Mouse (Mus musculus) forebrain, embryonic 10.5 days (tissue): ENCODE measurements around the gene Hist1h4h. TPM values are rescaled to one million over a fixed set of nuclear protein-coding genes. Genes with fewer than 3 reads are reported as not detected.
A peak's percentile ranks its signal among the peaks of the same experiment; 100 is the strongest.

Source experiments
- DNase-seq: peaks from one replicate; pipeline ENCODE4 v3.0.0-alpha.2; 2017; ENCODE audit warnings: low spot score; ENCODE audit errors: extremely low spot score
- H3K27ac ChIP-seq: fragments of 300-500 bp; sonication (generic); 2 replicates; pipeline ENCODE4 v1.5.1; 2016; ENCODE audit warnings: mild to moderate bottlenecking
- H3K27me3 ChIP-seq: fragments of 300-500 bp; sonication (generic); 2 replicates; pipeline ENCODE4 v1.6.1; 2016; ENCODE audit warnings: mild to moderate bottlenecking; ENCODE audit not compliant: poor library complexity, severe bottlenecking
- H3K36me3 ChIP-seq: fragments of 300-500 bp; sonication (generic); replicated peaks from 2 replicates; pipeline ENCODE4 v1.6.1; 2016; ENCODE audit warnings: mild to moderate bottlenecking, moderate library complexity
- H3K4me1 ChIP-seq: fragments of 300-500 bp; sonication (generic); 2 replicates; pipeline ENCODE4 v1.6.1; 2016
- H3K4me3 ChIP-seq: fragments of 300-500 bp; sonication (generic); 2 replicates; pipeline ENCODE4 v1.5.1; 2016; ENCODE audit warnings: mild to moderate bottlenecking, moderate library complexity
- H3K9me3 ChIP-seq: fragments of 300-500 bp; sonication (generic); 2 replicates; pipeline ENCODE4 v1.6.1; 2016; ENCODE audit warnings: mild to moderate bottlenecking, moderate library complexity
- WGBS: fragments of 180-500 bp; shearing (Covaris S2); methylation state at CpG from one replicate; pipeline ENCODE4 v1.1.7; 2016; 5-methylcytosine and 5-hydroxymethylcytosine counted together
- polyA plus RNA-seq: library from polyadenylated mRNA; unstranded; fragments of >200 nt; fragmentation: Nextera tagmentation; extraction: Ambion mirVana; gene quantifications from 2 replicates; pipeline ENCODE4 v1.2.1, GENCODE M21; 2016

Hist1h4h gene
- polyA plus RNA-seq = 3.8 and 4.0 TPM in 2 replicates

DNA sequence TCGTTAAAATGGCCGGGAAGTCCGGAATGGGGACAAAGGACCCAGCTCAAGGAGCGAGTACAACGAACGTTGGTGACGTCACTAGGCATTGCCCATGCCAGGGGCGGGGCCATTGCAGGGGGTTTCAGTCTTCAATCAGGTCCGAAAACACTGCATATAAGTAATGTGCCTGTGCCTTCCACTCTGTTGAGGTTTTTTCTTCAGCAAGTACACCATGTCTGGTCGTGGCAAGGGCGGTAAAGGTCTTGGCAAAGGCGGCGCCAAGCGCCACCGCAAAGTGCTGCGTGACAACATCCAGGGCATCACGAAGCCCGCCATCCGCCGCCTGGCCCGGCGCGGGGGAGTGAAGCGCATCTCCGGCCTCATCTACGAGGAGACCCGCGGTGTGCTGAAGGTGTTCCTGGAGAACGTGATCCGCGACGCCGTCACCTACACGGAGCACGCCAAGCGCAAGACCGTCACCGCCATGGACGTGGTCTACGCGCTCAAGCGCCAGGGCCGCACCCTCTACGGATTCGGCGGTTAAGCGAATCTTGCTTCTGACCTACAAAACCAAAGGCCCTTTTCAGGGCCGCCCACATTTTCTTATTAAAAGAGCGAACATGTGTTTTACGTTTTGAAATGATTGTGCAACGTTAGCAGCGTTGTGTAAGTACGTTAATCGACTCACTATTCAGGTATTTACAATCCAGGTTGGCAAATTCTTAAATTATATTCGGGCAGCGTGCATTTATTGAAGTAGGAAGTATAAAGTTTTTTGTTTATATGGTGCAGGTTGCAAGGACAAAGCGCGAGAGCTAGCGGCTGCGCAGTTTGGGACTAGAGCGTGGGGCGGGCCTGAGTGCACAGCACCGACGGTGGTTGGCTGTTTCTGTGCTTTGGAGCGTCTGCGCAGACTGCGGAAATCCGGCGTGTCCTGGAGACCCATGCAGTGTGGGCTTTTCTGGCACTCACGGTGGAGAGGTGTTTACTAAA, at the start of gene Hist1h4h:
TSS of gene Hist1h4h (plus strand) at position 150 of the 975 bp plus-strand sequence.
- Histone ChIP-seq H3K36me3 (no peaks in the 10 kb centered on the region), H3K4me3 (peak within 1 kb of the TSS; percentile 54), H3K4me1 (peaks cover 43% of the 10 kb centered on the region), H3K27ac (peak within 1 kb of the TSS; percentile 92), H3K27me3 (no peaks in the 10 kb centered on the region), H3K9me3 (no peaks in the 10 kb centered on the region)
- DNase-seq = peak; percentile 97
- WGBS = under 1% methylated on average over 62 of the region's 70 CpGs

DNA sequence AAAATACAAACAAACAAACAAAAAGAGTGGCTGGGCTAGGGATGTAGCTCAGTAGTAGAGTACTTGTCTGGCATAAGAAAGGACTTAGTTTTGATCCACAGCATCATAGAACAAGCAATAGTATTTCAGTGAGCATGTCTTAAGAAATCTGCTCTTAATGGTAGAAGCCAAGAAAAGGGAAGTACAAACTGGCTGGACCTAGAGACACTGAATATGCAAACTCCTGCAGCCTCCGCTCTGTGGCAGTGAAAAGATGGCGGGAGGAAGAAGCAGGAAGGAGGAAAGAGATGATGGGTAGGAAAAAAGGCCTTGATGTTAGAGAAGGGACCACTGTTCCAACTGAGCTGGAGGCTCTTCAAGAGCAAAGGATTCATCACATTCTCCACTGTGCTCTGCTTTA, 47.7 kb upstream of the Hist1h4h start:
- no peak overlapping the region for H3K4me3 ChIP-seq
- no peak for DNase-seq
- H3K36me3 ChIP-seq = no peaks in the 10 kb centered on the region
- 86% methylated on average over 2 of the region's 2 CpGs for WGBS
- peaks cover 13% of the 10 kb centered on the region for H3K27me3 ChIP-seq
- peaks cover 13% of the 10 kb centered on the region for H3K4me1 ChIP-seq
- H3K9me3 ChIP-seq = no peaks in the 10 kb centered on the region
- no peak overlapping the region for H3K27ac ChIP-seq

DNA sequence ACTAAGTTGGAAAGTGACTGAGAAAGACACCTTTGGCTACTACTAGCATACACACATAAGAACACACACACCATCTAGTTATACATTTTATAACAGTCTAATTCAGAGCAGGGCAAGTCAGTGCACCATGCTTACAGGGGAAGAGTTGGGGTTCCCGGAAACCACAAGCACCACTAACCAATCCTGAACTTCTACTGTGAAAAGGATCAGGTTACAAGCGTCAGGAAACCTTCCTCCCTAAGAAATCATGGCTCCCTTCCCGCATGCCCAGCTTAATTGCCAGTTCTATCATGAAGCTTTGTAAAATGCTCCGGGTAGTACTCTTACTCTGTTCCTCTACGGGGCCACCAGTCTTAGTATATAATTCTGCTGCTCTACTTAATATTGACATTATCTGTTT, 45.6 kb upstream of the Hist1h4h start:
- no peak overlapping the region for H3K27ac ChIP-seq
- WGBS = 51% methylated on average over 5 of the region's 5 CpGs
- no peak for DNase-seq

DNA sequence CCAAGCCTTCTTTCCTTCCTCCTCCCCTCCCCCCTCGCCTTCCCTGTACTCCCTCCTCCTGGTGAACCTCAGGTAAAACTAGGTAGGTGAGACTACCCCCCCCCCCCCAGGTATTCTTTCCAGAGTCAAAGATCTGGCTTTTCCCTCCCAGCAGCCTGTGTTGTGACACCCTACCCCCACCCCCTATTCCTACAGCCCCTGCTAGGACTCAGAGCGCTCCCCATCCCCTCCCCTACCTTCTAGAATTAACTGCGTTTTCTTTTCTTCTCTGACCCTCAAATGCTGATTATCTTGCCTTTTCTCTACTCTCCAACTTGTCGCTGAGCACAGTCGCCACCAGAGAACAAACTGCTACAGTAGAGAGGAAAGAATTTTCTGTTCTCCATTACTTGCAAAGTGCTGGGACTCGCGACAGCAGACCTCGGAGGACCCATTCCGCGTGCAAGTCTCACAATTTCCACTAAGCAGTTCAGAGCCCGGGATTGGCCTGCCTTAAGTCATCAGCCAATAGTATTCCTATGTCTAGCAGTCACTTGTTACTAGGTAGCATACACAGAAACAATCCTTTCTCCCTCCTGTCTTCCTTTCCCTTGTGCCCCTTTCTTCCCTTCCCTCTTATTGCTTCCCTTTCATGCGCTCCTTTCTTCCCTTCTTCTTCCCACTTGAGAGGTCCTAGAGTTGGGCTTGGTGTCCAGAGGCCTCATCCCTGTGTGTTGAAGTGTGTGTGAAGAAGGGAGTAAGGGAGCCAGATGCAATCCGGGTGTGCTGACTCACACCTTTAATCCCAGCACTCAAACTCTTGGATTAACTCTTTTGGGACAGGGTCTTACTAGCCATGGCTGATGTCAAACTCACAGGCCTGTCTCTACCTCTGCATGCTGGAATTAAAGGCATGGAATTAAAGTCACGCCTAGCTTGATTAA, 42.2 kb upstream of the Hist1h4h start, which contains the start of gene Btn2a2:
TSS of gene Btn2a2 (minus strand) at position 458 of the 923 bp plus-strand sequence.
- Histone ChIP-seq H3K4me3 (peak within 1 kb of the TSS; percentile 45), H3K36me3 (no peaks in the 10 kb centered on the region), H3K27ac (peak within 1 kb of the TSS; percentile 26), H3K27me3 (peaks cover 20% of the 10 kb centered on the region), H3K4me1 (peaks cover 35% of the 10 kb centered on the region), H3K9me3 (no peaks in the 10 kb centered on the region)
- 4% methylated on average over 14 of the region's 14 CpGs for WGBS
- peak; percentile 66 for DNase-seq

More for the DNA sequence above, 45.6 kb upstream of the Hist1h4h start:
- Histone ChIP-seq H3K36me3 (no peaks in the 10 kb centered on the region), H3K27me3 (peaks cover 16% of the 10 kb centered on the region), H3K9me3 (no peaks in the 10 kb centered on the region), H3K4me1 (peaks cover 21% of the 10 kb centered on the region), H3K4me3 (no peak overlapping the region)

DNA sequence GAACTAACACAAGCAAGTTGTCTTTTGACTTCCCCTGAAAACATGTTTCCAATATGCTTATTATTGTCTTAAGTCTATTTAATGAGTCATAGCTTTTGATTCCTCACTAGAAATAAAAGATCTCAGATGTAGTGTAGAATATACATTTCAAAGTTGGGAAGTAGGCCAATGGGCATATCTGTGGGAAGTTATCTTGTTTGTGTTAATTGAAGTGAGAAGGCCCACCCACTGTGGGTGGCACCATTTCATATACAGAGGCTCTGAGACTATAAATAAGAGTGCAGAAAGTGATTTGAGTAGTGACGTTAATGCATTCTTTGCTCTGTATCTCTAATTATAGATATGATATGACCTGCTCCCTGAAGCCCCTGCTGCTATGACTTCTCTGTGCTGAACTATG, 40.0 kb upstream of the Hist1h4h start:
- Histone ChIP-seq H3K4me3 (no peak overlapping the region), H3K36me3 (no peaks in the 10 kb centered on the region), H3K4me1 (peaks cover 28% of the 10 kb centered on the region), H3K9me3 (no peaks in the 10 kb centered on the region), H3K27me3 (peaks cover 20% of the 10 kb centered on the region), H3K27ac (no peak overlapping the region)
- 84% methylated on average over 1 of the region's 1 CpGs for WGBS
- no peak for DNase-seq

DNA sequence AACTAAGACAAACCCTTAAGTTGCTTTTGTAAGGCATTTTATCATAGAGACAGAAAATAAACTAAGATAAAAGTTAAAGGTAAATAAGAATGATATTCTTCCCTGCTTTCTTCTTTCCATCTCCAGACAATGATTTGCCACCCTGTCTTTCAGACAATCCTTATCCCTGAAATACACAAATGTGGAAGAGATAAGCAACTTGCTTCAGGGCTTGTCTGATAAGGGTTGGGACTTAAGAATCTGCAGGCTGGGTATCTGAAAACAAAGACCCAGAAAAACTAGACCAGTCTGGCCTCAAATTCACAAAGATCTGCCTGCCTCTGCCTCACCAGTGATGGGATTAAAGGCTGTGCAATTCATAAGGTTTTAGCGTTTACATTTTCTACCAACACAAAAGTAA, 39.6 kb upstream of the Hist1h4h start:
- DNase-seq = no peak
- WGBS = 21% methylated on average over 1 of the region's 1 CpGs
- H3K4me3 ChIP-seq = no peak overlapping the region
- H3K27ac ChIP-seq = no peak overlapping the region
- H3K27me3 ChIP-seq = peaks cover 20% of the 10 kb centered on the region
- no peaks in the 10 kb centered on the region for H3K36me3 ChIP-seq
- peaks cover 28% of the 10 kb centered on the region for H3K4me1 ChIP-seq
- no peaks in the 10 kb centered on the region for H3K9me3 ChIP-seq

DNA sequence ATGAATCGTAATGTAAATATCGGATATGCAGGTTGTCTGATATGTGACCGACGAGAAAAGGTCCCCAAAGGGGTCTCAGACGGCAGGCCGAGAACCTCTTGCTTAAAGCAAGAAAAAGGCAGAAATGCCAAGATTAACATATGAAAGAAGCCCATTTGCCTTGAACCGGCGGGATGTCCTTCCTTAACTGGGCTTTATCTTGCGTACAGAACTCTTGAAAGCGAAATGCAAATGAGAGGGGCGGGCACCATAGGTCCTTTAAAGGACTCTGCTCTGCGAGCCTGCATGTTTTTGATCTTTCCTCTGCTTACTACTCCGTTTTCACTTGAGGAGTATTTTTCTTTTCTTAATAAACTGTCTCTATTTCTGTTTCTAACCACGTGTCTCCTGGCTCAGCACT, 38.9 kb upstream of the Hist1h4h start:
- Histone ChIP-seq H3K9me3 (no peaks in the 10 kb centered on the region), H3K27ac (peak overlapping the region; percentile 60), H3K4me3 (peak overlapping the region; percentile 43), H3K27me3 (peaks cover 18% of the 10 kb centered on the region), H3K4me1 (peaks cover 29% of the 10 kb centered on the region), H3K36me3 (no peaks in the 10 kb centered on the region)
- no peak for DNase-seq
- 4% methylated on average over 14 of the region's 14 CpGs for WGBS

DNA sequence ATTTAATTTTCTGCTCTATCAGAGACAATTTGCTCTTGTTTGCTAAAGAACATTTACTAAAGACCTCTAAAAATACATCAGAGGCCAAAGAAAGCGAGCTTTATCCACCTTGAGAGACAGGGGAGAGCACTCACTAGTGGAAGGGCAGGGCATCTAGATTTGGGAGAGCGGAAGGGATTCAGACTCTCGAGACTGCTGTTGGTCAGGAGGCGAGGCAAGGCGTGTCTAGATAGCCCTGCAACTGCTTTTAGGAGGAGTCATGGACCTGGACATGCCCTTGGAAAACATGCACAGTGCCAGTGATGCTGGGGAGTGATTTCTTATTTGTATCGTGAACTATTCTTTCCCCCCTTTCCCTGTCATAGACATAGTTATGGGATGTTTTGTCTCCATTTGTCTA, 35.3 kb upstream of the Hist1h4h start:
- 71% methylated on average over 6 of the region's 6 CpGs for WGBS
- DNase-seq = no peak
- H3K27me3 ChIP-seq = peaks cover 4% of the 10 kb centered on the region; the same call in 1 of the 2 replicates
- no peaks in the 10 kb centered on the region for H3K9me3 ChIP-seq
- H3K27ac ChIP-seq = no peak overlapping the region
- H3K4me1 ChIP-seq = peaks cover 37% of the 10 kb centered on the region
- H3K4me3 ChIP-seq = no peak overlapping the region
- no peaks in the 10 kb centered on the region for H3K36me3 ChIP-seq

DNA sequence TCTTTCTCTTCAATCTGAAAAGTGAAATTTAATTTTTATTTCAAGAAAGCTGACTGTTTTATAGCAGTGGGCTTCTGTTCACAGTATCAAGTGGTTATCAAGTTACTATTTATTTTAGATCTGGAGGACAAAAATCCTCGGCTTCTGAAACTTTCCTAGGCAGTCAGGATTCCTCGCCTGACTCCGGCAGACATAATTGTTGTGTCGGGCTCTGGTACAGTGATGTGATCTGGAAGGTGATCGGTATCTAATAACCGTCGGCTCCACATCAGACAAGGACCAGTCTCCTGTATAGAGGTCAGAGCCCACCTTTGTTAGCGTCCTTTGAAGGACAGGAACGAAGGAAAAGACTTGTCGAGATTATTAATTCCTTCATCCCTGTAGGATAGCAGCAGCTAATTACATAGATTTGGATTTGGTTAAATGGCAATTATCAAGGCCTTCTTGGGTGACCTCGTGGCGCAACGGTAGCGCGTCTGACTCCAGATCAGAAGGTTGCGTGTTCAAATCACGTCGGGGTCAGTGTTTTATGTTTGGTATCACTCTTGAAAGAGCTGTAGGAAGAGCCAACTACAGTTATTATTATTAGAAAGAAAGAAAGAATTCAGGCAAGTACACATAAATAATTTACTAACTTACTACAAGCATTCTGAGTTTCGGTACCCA, 33.1 kb upstream of the Hist1h4h start:
- H3K4me3 ChIP-seq = peak overlapping the region; percentile 55
- H3K36me3 ChIP-seq = no peaks in the 10 kb centered on the region
- H3K27ac ChIP-seq = peak overlapping the region; percentile 76
- peaks cover 44% of the 10 kb centered on the region for H3K4me1 ChIP-seq
- H3K27me3 ChIP-seq = peaks cover 2% of the 10 kb centered on the region; the same call in 1 of the 2 replicates
- H3K9me3 ChIP-seq = no peaks in the 10 kb centered on the region
- peak; percentile 77 for DNase-seq
- under 1% methylated on average over 19 of the region's 19 CpGs for WGBS

DNA sequence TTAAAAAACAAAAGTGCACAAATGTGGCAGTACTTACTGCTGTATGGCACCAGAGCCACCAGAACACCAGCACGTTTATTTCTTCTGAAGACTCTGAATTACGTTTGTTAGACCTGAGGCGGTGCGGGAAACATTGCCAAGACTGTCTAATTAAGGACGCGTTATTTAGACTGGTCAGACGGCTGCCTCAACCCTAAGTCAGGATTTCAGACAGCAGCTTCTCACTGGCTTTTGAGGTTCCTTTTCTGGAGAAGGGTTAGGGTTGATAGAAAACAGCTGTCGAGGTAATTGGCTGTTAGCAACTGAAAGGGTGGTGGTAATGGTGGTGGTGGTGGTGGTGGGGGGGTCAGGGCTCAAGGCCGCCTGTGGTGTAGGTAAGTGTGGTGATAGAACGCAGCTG, 32.2 kb upstream of the Hist1h4h start:
- Histone ChIP-seq H3K27ac (no peak overlapping the region), H3K4me1 (peaks cover 49% of the 10 kb centered on the region), H3K36me3 (no peaks in the 10 kb centered on the region), H3K4me3 (peak overlapping the region; percentile 55), H3K9me3 (no peaks in the 10 kb centered on the region), H3K27me3 (no peaks in the 10 kb centered on the region)
- DNase-seq = no peak
- WGBS = 2% methylated on average over 10 of the region's 10 CpGs

DNA sequence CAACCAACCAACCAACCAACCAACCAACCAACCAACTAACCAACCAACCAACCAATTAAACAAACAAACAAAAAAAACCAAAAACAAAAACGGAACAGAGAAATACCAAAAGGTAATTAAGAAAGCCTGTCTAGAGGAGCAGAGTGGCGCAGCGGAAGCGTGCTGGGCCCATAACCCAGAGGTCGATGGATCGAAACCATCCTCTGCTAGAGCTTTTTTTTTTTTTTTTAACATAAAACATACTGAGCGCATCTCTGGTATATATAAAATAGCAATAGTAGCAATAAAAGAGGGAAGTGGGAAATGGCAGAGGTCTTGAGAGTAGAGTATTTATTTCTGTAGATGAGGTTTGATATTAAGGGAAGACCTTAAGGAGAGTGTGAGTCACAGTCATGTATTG, 30.9 kb upstream of the Hist1h4h start:
- WGBS = 0% methylated on average over 7 of the region's 7 CpGs
- Histone ChIP-seq H3K4me1 (peaks cover 58% of the 10 kb centered on the region), H3K4me3 (peak overlapping the region; percentile 55)

More for the DNA sequence above, 30.9 kb upstream of the Hist1h4h start:
- H3K27ac ChIP-seq = no peak overlapping the region
- H3K9me3 ChIP-seq = no peaks in the 10 kb centered on the region
- no peak for DNase-seq
- H3K27me3 ChIP-seq = no peaks in the 10 kb centered on the region
- no peaks in the 10 kb centered on the region for H3K36me3 ChIP-seq
